Mouse (Mus musculus) bone marrow macrophage, adult 2 months (primary cell): Measurements from ENCODE around the gene Ephx1. TPM values are rescaled to one million over a fixed set of nuclear protein-coding genes. Genes with fewer than 3 reads are reported as not detected.
"Not testable (repeated sequence)": the region's sequence is repeated elsewhere in the genome, so short reads cannot be mapped to it uniquely, and the experiment has no call there.

Experiments used
- H3K27ac ChIP-seq: 2 replicates; pipeline ENCODE4 v1.5.1; 2012; ENCODE audit warnings: low read depth, low read length; ENCODE audit not compliant: insufficient read depth
- H3K4me1 ChIP-seq: 2 replicates; pipeline ENCODE4 v1.6.1; 2012; ENCODE audit warnings: low read length; ENCODE audit not compliant: control insufficient read depth, insufficient read depth
- H3K4me3 ChIP-seq: 2 replicates; pipeline ENCODE4 v1.5.1; 2012; ENCODE audit warnings: mild to moderate bottlenecking, low read length, moderate library complexity; ENCODE audit not compliant: insufficient read depth
- CTCF ChIP-seq: IDR thresholded peaks from 2 replicates; pipeline ENCODE4 v1.5.1; 2012; ENCODE audit warnings: low read depth, mild to moderate bottlenecking, low read length, moderate library complexity
- POLR2A ChIP-seq: IDR thresholded peaks from 2 replicates; pipeline ENCODE4 v1.6.1; 2012; ENCODE audit warnings: mild to moderate bottlenecking, low read depth, low read length, borderline replicate concordance
- polyA plus RNA-seq: library from polyadenylated mRNA; stranded (reverse); fragments of >200 nt; gene quantifications from 2 replicates; pipeline ENCODE4 v1.2.4, GENCODE M21; 2012; ENCODE audit not compliant: missing spikeins, insufficient read depth, insufficient read length

Ephx1 gene
- polyA plus RNA-seq, 1 experiment = 40.7 TPM

DNA sequence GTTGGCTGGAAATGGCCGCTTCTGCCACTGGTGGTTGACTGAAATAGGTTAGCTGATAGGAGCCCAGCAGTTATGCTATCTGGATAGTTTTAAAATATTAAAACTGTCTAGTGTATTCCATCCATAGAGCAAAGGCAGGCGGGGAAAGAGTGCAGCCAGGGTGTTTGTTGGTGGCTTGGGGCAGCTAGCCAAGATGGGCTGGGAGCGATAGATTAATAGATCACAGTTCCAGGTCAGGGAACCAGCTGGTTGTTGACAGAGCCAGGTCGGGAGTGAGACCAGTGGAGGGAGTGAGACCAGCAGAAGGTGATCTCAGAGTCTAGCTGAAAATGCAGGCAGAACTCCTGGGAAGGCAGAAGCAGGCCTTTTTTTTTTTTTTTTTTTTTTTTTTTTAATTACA, 16.9 kb upstream of the Ephx1 start:
- H3K27ac ChIP-seq = no peak overlapping the region
- no peaks in the 10 kb centered on the region for H3K4me1 ChIP-seq
- TF ChIP-seq CTCF (no peak), POLR2A (no peak)
- H3K4me3 ChIP-seq = no peak overlapping the region

DNA sequence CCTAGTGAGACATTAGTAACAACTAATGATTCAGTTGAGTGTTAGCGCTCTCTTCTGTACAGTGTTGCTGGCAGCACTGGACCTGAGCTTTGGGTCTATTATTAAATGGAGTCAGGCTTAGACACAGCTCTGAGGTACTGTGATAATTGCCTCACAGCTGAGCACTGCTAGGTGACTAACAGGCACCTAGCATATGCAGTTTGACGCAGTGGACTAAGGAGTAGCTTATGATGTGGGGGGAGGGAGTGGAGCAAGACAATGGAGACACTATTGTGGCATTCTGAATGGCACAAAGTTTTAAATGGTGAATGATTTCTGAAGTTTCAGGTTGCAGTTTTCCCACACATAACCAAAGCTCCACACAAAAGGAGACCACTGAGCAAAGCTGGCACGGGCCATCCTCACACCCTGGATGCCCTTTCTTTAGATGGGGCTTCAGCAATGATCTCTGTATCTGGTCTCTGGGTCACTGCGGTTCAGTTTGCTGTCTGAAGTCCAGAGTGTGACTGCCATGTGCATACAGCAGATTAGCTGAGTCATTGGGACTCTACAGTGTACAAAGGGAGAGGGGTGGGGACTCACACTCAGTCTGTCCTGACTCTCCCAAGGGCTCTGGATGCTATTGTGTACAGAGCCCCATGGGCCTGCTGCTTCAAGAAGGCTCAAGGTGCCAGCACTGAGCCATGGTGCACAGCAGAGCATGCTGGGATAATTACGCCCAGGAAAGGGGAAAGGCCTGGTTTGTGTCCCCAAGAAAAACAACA, 14.5 kb upstream of the Ephx1 start:
- H3K4me3 ChIP-seq, H3K27ac ChIP-seq, H3K4me1 ChIP-seq: not testable (repeated sequence)

DNA sequence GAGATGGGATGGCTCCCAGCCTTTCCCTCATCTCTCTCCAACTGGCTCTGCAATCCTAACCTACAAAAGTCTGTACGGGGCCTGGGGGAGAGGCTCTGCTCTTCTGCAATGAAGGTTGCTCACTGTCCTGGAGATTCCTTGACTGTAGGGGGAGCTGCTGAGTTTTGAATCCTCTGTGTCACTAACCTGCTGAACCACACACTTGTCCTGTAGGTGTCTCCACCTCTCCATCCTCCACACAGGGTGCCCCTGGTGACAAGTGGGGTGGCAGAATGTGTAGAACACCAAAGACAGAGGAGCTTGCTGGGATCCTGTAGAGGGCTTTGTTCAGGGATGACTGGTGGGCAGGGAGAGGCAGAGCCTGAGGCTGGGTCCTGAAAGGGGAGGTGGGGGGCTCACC, 1.6 kb upstream of the Ephx1 start:
- TF ChIP-seq CTCF = peak; percentile 66
- TF ChIP-seq POLR2A = no peak
- Histone ChIP-seq H3K4me3 (no peak overlapping the region), H3K4me1 (peaks cover 2% of the 10 kb centered on the region; the same call in 1 of the 2 replicates)

DNA sequence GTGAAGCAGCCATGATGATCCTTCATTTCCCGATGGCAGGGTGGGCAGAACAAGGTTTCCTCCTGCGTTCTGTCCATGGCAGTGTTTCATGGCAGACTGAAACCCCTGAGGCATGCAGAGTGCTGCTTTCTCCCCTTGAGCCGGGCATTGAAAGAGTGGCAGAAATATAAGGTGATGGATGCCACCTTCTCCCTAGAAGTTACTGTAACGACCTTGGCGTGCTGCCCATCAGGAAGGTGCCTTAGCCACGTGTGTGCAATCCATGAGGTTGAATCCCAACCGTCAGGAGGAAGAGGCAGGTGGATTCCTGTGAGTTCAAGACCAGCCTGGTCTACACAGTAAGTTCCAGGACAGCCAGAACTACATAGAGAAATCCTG, 773 bp upstream of the Ephx1 start:
- H3K4me1 ChIP-seq = peaks cover 2% of the 10 kb centered on the region; the same call in 1 of the 2 replicates
- H3K4me3 ChIP-seq = no peak overlapping the region
- TF ChIP-seq CTCF = no peak
- TF ChIP-seq POLR2A = no peak
- no peak overlapping the region for H3K27ac ChIP-seq

More for the DNA sequence above, 1.6 kb upstream of the Ephx1 start:
- no peak overlapping the region for H3K27ac ChIP-seq

DNA sequence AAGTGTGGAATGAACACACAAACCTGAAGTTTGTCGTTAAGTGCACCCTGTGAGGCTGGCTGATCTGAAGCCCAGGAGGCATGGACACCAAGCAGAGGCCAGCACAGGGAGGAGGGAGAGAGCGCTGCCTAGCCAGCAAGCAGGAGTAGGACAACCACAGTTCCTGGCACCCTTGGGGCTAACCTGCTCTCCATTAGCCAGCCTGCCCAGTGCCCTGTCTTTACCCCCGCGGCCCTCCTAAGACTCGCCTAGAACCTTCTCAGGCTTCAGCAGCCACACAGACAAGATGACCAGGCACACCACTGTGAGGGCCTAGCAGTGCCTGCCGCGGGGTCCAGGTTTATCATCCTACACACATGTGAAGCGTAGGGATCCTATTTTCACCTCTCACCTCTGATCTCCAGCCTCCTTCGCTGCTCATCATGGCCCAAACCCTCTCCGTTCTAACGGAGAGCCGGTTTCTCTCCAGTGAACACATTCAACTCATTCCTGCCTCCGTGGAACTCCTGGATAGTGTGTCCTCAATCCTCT, 2.7 kb downstream of the Ephx1 start:
- TF ChIP-seq POLR2A (no peak), CTCF (no peak)
- Histone ChIP-seq H3K27ac (no peak overlapping the region), H3K4me3 (no peak overlapping the region), H3K4me1 (peaks cover 33% of the 10 kb centered on the region)

DNA sequence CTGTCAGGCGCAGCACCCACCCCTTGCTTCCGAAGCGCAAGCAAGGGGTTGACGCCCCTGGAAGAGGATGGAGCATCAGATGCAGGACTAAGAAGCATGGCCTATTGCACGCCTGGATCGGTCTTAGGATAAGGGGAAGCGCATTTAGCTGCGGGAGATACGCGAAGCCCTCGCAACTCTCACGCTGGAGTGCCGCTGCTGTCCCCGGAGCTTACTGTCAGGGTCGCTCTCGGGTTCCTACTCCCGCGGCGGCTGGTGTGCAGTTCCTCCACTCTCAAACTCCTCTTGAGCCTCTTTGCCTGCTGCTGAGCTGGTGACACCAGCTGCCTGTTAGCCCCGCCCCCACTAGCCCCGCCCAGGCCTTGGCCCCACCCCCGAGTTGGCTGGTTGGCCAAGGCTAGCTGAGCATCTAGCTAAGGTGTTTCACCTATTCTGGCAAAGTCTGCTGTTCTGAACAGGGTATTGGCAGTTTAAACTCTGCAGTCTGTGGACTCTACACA, 3.4 kb downstream of the Ephx1 start:
- TF ChIP-seq POLR2A (peak; percentile 86; the same call in 1 of the 2 replicates), CTCF (no peak)
- Histone ChIP-seq H3K4me3 (peak overlapping the region; percentile 89), H3K4me1 (peaks cover 37% of the 10 kb centered on the region), H3K27ac (peak overlapping the region; percentile 91)

DNA sequence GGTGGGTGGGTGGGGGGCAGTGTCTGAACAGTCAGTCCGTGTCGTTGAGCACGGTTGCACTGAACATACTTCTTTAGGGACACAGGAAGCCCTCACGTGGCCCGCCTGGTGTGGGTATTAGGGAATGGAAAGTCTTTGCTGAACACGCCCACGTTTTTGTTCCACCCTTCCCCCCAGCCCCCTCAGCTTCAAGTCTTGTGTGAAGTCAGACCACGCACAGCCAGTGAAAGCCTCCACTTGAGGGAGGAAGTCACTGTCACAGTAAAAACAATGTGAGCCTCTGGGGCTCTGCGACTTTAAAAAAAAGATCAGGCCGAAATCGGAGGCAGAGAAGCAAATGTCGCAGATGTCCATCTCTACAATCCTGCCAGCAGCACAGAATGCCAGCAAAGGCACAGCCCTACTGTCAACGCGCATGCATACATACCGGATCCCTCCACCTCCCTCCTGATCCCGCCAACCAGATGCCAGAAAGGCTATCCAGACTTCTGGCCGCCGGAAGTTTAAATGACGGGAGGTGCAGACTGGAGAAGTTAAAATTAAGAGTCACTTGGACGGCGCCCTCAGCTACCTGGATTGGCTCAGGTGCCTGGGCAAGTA, 4.1 kb downstream of the Ephx1 start:
- H3K27ac ChIP-seq = peak overlapping the region; percentile 91
- H3K4me1 ChIP-seq = peaks cover 37% of the 10 kb centered on the region
- peak overlapping the region; percentile 89 for H3K4me3 ChIP-seq
- TF ChIP-seq CTCF (no peak), POLR2A (no peak)

DNA sequence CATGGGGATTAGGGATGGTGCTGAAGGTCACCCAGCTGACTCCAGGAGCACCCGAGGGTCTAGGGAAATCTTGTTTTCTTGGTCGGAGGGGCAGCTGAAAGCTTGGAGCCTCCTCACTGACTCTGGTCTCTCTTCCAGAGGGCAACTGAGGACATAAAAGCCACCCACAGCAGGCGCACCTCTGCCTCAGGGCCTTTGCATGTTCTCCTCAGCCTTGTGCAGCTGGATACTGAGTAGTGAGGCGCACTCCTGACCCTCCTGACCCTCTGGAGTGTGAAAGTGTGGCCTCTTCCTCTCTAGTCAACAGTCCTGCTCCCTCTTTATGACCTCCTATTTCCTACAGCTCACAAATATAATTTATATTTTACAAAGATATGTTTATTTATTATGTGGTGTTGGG, 4.7 kb downstream of the Ephx1 start:
- Histone ChIP-seq H3K27ac (peak overlapping the region; percentile 91), H3K4me1 (peaks cover 39% of the 10 kb centered on the region), H3K4me3 (peak overlapping the region; percentile 41)
- TF ChIP-seq CTCF = no peak
- no peak for TF ChIP-seq POLR2A

DNA sequence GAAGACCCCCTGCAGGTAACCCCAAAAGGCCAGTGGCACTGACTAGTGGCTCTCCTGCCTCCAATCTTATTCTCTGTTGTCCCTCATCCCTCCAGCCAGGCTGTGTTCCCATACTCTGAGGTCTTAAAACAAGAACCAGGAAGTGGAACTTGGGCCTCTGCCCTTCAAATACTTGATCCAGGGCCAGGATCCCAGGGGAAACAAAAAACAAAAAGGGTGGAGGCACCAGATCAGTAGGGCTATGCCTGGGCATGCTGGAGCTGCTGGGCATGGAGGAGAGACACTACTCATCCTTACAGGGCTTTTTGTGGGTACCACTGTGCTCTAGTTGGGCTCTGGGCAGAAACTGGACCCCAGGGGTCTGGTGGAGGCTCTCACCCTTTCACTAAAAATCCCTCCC, 5.1 kb downstream of the Ephx1 start:
- peak overlapping the region; percentile 91 for H3K27ac ChIP-seq
- no peak for TF ChIP-seq POLR2A
- no peak for TF ChIP-seq CTCF
- H3K4me1 ChIP-seq = peaks cover 41% of the 10 kb centered on the region
- H3K4me3 ChIP-seq = peak overlapping the region; percentile 41
